Mouse (Mus musculus): ENCODE measurements at regions not wholly inside any gene's neighbourhood (a gene's known extent, or its start where the extent isn't known, plus 50 kb on each side); places are given as distances from the start of the nearest gene placed in this dataset.

- Histone ChIP-seq H3K4me1 (ENCODE audit: control insufficient read depth, insufficient read depth, low read length) (no peaks in the 10 kb centered on the region), H3K9me3 (replicated peaks; ENCODE audit: control insufficient read depth, low read length) (peaks cover 7% of the 10 kb centered on the region), H3K27ac (ENCODE audit: low read length) (no peak overlapping the region), H3K4me2 (ENCODE audit: low read depth, low read length) (no peak overlapping the region), H3K27me3 (ENCODE audit: control insufficient read depth, insufficient read depth, low read length) (no peaks in the 10 kb centered on the region), H3K36me3 (ENCODE audit: control insufficient read depth, insufficient read depth, low read length) (no peaks in the 10 kb centered on the region), H3K9ac (ENCODE audit: low read length) (no peak overlapping the region), H3K4me3 (replicated peaks; ENCODE audit: low read length) (no peak overlapping the region)
- ATAC-seq (ENCODE audit: insufficient read depth, low FRiP score) = no peak
- WGBS = 74% methylated on average over 9 of the region's 9 CpGs
Measured at GRCm38 (mm10) chr9:116366193-116366592, 191.0 kb upstream of the Tgfbr2 start.

- no peak overlapping the region for H3K9ac ChIP-seq (ENCODE audit: low read length)
- 72% methylated on average over 3 of the region's 3 CpGs for WGBS
- peaks cover 7% of the 10 kb centered on the region for H3K9me3 ChIP-seq (replicated peaks; ENCODE audit: control insufficient read depth, low read length)
- H3K4me1 ChIP-seq (ENCODE audit: control insufficient read depth, insufficient read depth, low read length) = no peaks in the 10 kb centered on the region
- no peak overlapping the region for H3K27ac ChIP-seq (ENCODE audit: low read length)
- ATAC-seq (ENCODE audit: insufficient read depth, low FRiP score) = no peak
- no peaks in the 10 kb centered on the region for H3K36me3 ChIP-seq (ENCODE audit: control insufficient read depth, insufficient read depth, low read length)
- no peak overlapping the region for H3K4me3 ChIP-seq (replicated peaks; ENCODE audit: low read length)
- no peak overlapping the region for H3K4me2 ChIP-seq (ENCODE audit: low read depth, low read length)
- H3K27me3 ChIP-seq (ENCODE audit: control insufficient read depth, insufficient read depth, low read length) = no peaks in the 10 kb centered on the region
Measured at GRCm38 (mm10) chr9:116365701-116366100, 190.5 kb upstream of the Tgfbr2 start.

GRCm38 (mm10) chr9:116365016-116365685, 190.0 kb upstream of the Tgfbr2 start:
- H3K9me3 ChIP-seq (replicated peaks; ENCODE audit: control insufficient read depth, low read length) = peaks cover 7% of the 10 kb centered on the region
- H3K4me1 ChIP-seq (ENCODE audit: control insufficient read depth, insufficient read depth, low read length) = no peaks in the 10 kb centered on the region
- no peak overlapping the region for H3K27ac ChIP-seq (ENCODE audit: low read length)
- no peak overlapping the region for H3K9ac ChIP-seq (ENCODE audit: low read length)
- no peaks in the 10 kb centered on the region for H3K27me3 ChIP-seq (ENCODE audit: control insufficient read depth, insufficient read depth, low read length)
- no peaks in the 10 kb centered on the region for H3K36me3 ChIP-seq (ENCODE audit: control insufficient read depth, insufficient read depth, low read length)
- H3K4me3 ChIP-seq (replicated peaks; ENCODE audit: low read length) = no peak overlapping the region
- 64% methylated on average over 12 of the region's 12 CpGs for WGBS
- no peak overlapping the region for H3K4me2 ChIP-seq (ENCODE audit: low read depth, low read length)
- ATAC-seq (ENCODE audit: insufficient read depth, low FRiP score) = no peak

GRCm38 (mm10) chr9:116361092-116361491, 185.9 kb upstream of the Tgfbr2 start:
- H3K36me3 ChIP-seq (ENCODE audit: control insufficient read depth, insufficient read depth, low read length) = no peaks in the 10 kb centered on the region
- peaks cover 7% of the 10 kb centered on the region for H3K9me3 ChIP-seq (replicated peaks; ENCODE audit: control insufficient read depth, low read length)
- H3K4me2 ChIP-seq (ENCODE audit: low read depth, low read length) = no peak overlapping the region
- no peaks in the 10 kb centered on the region for H3K4me1 ChIP-seq (ENCODE audit: control insufficient read depth, insufficient read depth, low read length)
- no peak overlapping the region for H3K9ac ChIP-seq (ENCODE audit: low read length)
- 78% methylated on average over 3 of the region's 3 CpGs for WGBS
- no peak for ATAC-seq (ENCODE audit: insufficient read depth, low FRiP score)
- no peak overlapping the region for H3K27ac ChIP-seq (ENCODE audit: low read length)
- H3K27me3 ChIP-seq (ENCODE audit: control insufficient read depth, insufficient read depth, low read length) = no peaks in the 10 kb centered on the region
- no peak overlapping the region for H3K4me3 ChIP-seq (replicated peaks; ENCODE audit: low read length)

- peaks cover 5% of the 10 kb centered on the region; the same call in 1 of the 2 replicates for H3K4me1 ChIP-seq (ENCODE audit: control insufficient read depth, insufficient read depth, low read length)
- no peak for ATAC-seq (ENCODE audit: insufficient read depth, low FRiP score)
- no peaks in the 10 kb centered on the region for H3K27me3 ChIP-seq (ENCODE audit: control insufficient read depth, insufficient read depth, low read length)
- H3K4me3 ChIP-seq (replicated peaks; ENCODE audit: low read length) = no peak overlapping the region
- H3K9ac ChIP-seq (ENCODE audit: low read length) = no peak overlapping the region
- no peak overlapping the region for H3K27ac ChIP-seq (ENCODE audit: low read length)
- H3K4me2 ChIP-seq (ENCODE audit: low read depth, low read length) = no peak overlapping the region
- no peaks in the 10 kb centered on the region for H3K36me3 ChIP-seq (ENCODE audit: control insufficient read depth, insufficient read depth, low read length)
- 65% methylated on average over 7 of the region's 7 CpGs for WGBS
- no peaks in the 10 kb centered on the region for H3K9me3 ChIP-seq (replicated peaks; ENCODE audit: control insufficient read depth, low read length)
Measured at GRCm38 (mm10) chr9:116354056-116354732, 179.0 kb upstream of the Tgfbr2 start.

GRCm38 (mm10) chr9:116352801-116353494, 177.8 kb upstream of the Tgfbr2 start:
- H3K4me1 ChIP-seq (ENCODE audit: control insufficient read depth, insufficient read depth, low read length) = peaks cover 5% of the 10 kb centered on the region; the same call in 1 of the 2 replicates
- no peak for ATAC-seq (ENCODE audit: insufficient read depth, low FRiP score)
- no peak overlapping the region for H3K9ac ChIP-seq (ENCODE audit: low read length)
- no peaks in the 10 kb centered on the region for H3K27me3 ChIP-seq (ENCODE audit: control insufficient read depth, insufficient read depth, low read length)
- no peaks in the 10 kb centered on the region for H3K9me3 ChIP-seq (replicated peaks; ENCODE audit: control insufficient read depth, low read length)
- 70% methylated on average over 4 of the region's 4 CpGs for WGBS
- H3K4me3 ChIP-seq (replicated peaks; ENCODE audit: low read length) = no peak overlapping the region
- no peak overlapping the region for H3K4me2 ChIP-seq (ENCODE audit: low read depth, low read length)
- no peak overlapping the region for H3K27ac ChIP-seq (ENCODE audit: low read length)
- no peaks in the 10 kb centered on the region for H3K36me3 ChIP-seq (ENCODE audit: control insufficient read depth, insufficient read depth, low read length)

GRCm38 (mm10) chr9:116350804-116351547, 175.8 kb upstream of the Tgfbr2 start:
- Histone ChIP-seq H3K4me3 (replicated peaks; ENCODE audit: low read length) (no peak overlapping the region), H3K27ac (ENCODE audit: low read length) (no peak overlapping the region), H3K36me3 (ENCODE audit: control insufficient read depth, insufficient read depth, low read length) (no peaks in the 10 kb centered on the region), H3K4me1 (ENCODE audit: control insufficient read depth, insufficient read depth, low read length) (peaks cover 5% of the 10 kb centered on the region; the same call in 1 of the 2 replicates), H3K9ac (ENCODE audit: low read length) (no peak overlapping the region), H3K4me2 (ENCODE audit: low read depth, low read length) (no peak overlapping the region), H3K9me3 (replicated peaks; ENCODE audit: control insufficient read depth, low read length) (no peaks in the 10 kb centered on the region), H3K27me3 (ENCODE audit: control insufficient read depth, insufficient read depth, low read length) (no peaks in the 10 kb centered on the region)
- ATAC-seq (ENCODE audit: insufficient read depth, low FRiP score) = no peak
- WGBS = 43% methylated on average over 10 of the region's 10 CpGs

GRCm38 (mm10) chr9:116347021-116347420, 171.9 kb upstream of the Tgfbr2 start:
- Histone ChIP-seq H3K36me3 (ENCODE audit: control insufficient read depth, insufficient read depth, low read length) (no peaks in the 10 kb centered on the region), H3K27ac (ENCODE audit: low read length) (no peak overlapping the region), H3K4me2 (ENCODE audit: low read depth, low read length) (no peak overlapping the region), H3K27me3 (ENCODE audit: control insufficient read depth, insufficient read depth, low read length) (no peaks in the 10 kb centered on the region), H3K4me1 (ENCODE audit: control insufficient read depth, insufficient read depth, low read length) (peaks cover 5% of the 10 kb centered on the region; the same call in 1 of the 2 replicates), H3K9me3 (replicated peaks; ENCODE audit: control insufficient read depth, low read length) (no peaks in the 10 kb centered on the region), H3K4me3 (replicated peaks; ENCODE audit: low read length) (no peak overlapping the region), H3K9ac (ENCODE audit: low read length) (no peak overlapping the region)
- ATAC-seq (ENCODE audit: insufficient read depth, low FRiP score) = no peak
- 80% methylated on average over 8 of the region's 8 CpGs for WGBS
